Mouse (Mus musculus) MEL (cell line): ENCODE measurements around the gene Phyhipl. TPM values are rescaled to one million over a fixed set of nuclear protein-coding genes. Genes with fewer than 3 reads are reported as not detected.

Experiments
- DNase-seq: peaks from one replicate; pipeline ENCODE4 v3.0.0; 2011; ENCODE audit warnings: low read depth, low spot score
- H3K27ac ChIP-seq: 2 replicates; pipeline ENCODE4 v1.5.1; 2012; ENCODE audit warnings: low read depth, mild to moderate bottlenecking, control low read depth, low read length, moderate library complexity; ENCODE audit not compliant: control insufficient read depth
- H3K27me3 ChIP-seq, 2 experiments: fragments of 150-350 bp in 1 of 2; sonication (generic) in 1 of 2; 2 replicates each; pipeline ENCODE4 v1.6.1; 2012; ENCODE audit warnings: low read length in 2 of 2, mild to moderate bottlenecking in 2 of 2, improper control_type of control experiment in 1 of 2, moderate library complexity in 1 of 2; ENCODE audit not compliant: insufficient read depth in 2 of 2, control insufficient read depth in 1 of 2
- H3K36me3 ChIP-seq, 2 experiments: 2 replicates each; pipeline ENCODE4 v1.6.1; 2012 to 2014; ENCODE audit warnings: low read length in 2 of 2, improper control_type of control experiment in 1 of 2, inconsistent platforms in 1 of 2, mild to moderate bottlenecking in 1 of 2; ENCODE audit not compliant: insufficient read depth in 2 of 2, control insufficient read depth in 1 of 2
- H3K4me1 ChIP-seq, 2 experiments: fragments of 150-350 bp in 1 of 2; sonication (generic) in 1 of 2; 2 replicates each; pipeline ENCODE4 v1.6.1; 2012; ENCODE audit warnings: low read length in 2 of 2, improper control_type of control experiment in 1 of 2, mild to moderate bottlenecking in 1 of 2; ENCODE audit not compliant: insufficient read depth in 2 of 2, control insufficient read depth in 1 of 2
- H3K4me3 ChIP-seq, 2 experiments: fragments of 150-350 bp in 1 of 2; sonication (generic) in 1 of 2; 2 replicates each; pipeline ENCODE4 v1.5.1; 2012; ENCODE audit warnings: low read depth in 2 of 2, low read length in 2 of 2, mild to moderate bottlenecking in 2 of 2, moderate library complexity in 2 of 2, control low read depth in 1 of 2, improper control_type of control experiment in 1 of 2; ENCODE audit not compliant: control insufficient read depth in 1 of 2, insufficient read depth in 1 of 2
- H3K79me2 ChIP-seq: 2 replicates; pipeline ENCODE4 v1.6.1; 2012; ENCODE audit warnings: mild to moderate bottlenecking, low read length, moderate library complexity; ENCODE audit not compliant: control insufficient read depth, poor library complexity, insufficient read depth
- H3K9ac ChIP-seq: 2 replicates; pipeline ENCODE4 v1.6.1; 2012; ENCODE audit warnings: low read depth, mild to moderate bottlenecking, control low read depth, low read length, moderate library complexity; ENCODE audit not compliant: control insufficient read depth, poor library complexity, severe bottlenecking
- H3K9me3 ChIP-seq: fragments of 150-350 bp; sonication (generic); replicated peaks from 2 replicates; pipeline ENCODE4 v1.6.1; 2012; ENCODE audit warnings: mild to moderate bottlenecking, low read length, improper control_type of control experiment, moderate library complexity; ENCODE audit not compliant: insufficient read depth
- CHD1 ChIP-seq: IDR thresholded peaks from 2 replicates; pipeline ENCODE4 v1.6.1; 2012; ENCODE audit warnings: low read depth, mild to moderate bottlenecking, inconsistent platforms, low read length, improper control_type of control experiment
- CHD2 ChIP-seq: IDR thresholded peaks from 2 replicates; pipeline ENCODE4 v1.6.1; 2011; ENCODE audit warnings: low read length, improper control_type of control experiment
- E2F4 ChIP-seq: IDR thresholded peaks from 2 replicates; pipeline ENCODE4 v1.6.1; 2011; ENCODE audit warnings: low read depth, low read length, improper control_type of control experiment, borderline replicate concordance
- ELF1 ChIP-seq: IDR thresholded peaks from 2 replicates; pipeline ENCODE4 v1.6.1; 2014; ENCODE audit warnings: low read depth, mild to moderate bottlenecking, inconsistent platforms, low read length, improper control_type of control experiment, moderate library complexity
- ETS1 ChIP-seq: IDR thresholded peaks from 2 replicates; pipeline ENCODE4 v1.6.1; 2012; ENCODE audit warnings: low read depth, mild to moderate bottlenecking, inconsistent platforms, low read length, improper control_type of control experiment, moderate library complexity
- GATA1 ChIP-seq: IDR thresholded peaks from 2 replicates; pipeline ENCODE4 v1.6.1; 2011; ENCODE audit warnings: low read depth, low read length, improper control_type of control experiment
- JUND ChIP-seq: IDR thresholded peaks from 2 replicates; pipeline ENCODE4 v1.6.1; 2011; ENCODE audit warnings: low read depth, mild to moderate bottlenecking, improper control_type of control experiment, low read length
- KAT2A ChIP-seq: conservative IDR thresholded peaks from 2 replicates; pipeline ENCODE4 v1.6.1; 2012; ENCODE audit warnings: low read depth, low read length, improper control_type of control experiment, inconsistent platforms
- MAFK ChIP-seq: IDR thresholded peaks from 2 replicates; pipeline ENCODE4 v1.6.1; 2011; ENCODE audit warnings: low read depth, mild to moderate bottlenecking, low read length, improper control_type of control experiment, borderline replicate concordance
- NELFE ChIP-seq: IDR thresholded peaks from 2 replicates; pipeline ENCODE4 v1.6.1; 2011; ENCODE audit warnings: low read depth, low read length, improper control_type of control experiment
- POLR2AphosphoS2 ChIP-seq: IDR thresholded peaks from 2 replicates; pipeline ENCODE4 v1.6.1; 2011; ENCODE audit warnings: low read length, improper control_type of control experiment
- POLR2AphosphoS5 ChIP-seq: IDR thresholded peaks from 2 replicates; pipeline ENCODE4 v1.6.1; 2012; ENCODE audit warnings: low read depth, borderline replicate concordance, mild to moderate bottlenecking, inconsistent platforms, low read length, moderate library complexity, mixed read lengths
- RCOR1 ChIP-seq: IDR thresholded peaks from 2 replicates; pipeline ENCODE4 v1.6.1; 2012; ENCODE audit warnings: low read depth, mild to moderate bottlenecking, inconsistent platforms, low read length, improper control_type of control experiment
- TAL1 ChIP-seq: IDR thresholded peaks from 2 replicates; pipeline ENCODE4 v1.6.1; 2012; ENCODE audit warnings: mild to moderate bottlenecking, inconsistent platforms, low read length, moderate library complexity, mixed read lengths
- TBP ChIP-seq: IDR thresholded peaks from 2 replicates; pipeline ENCODE4 v1.8.0; 2011; ENCODE audit warnings: low read depth, low read length, improper control_type of control experiment
- USF1 ChIP-seq: IDR thresholded peaks from 2 replicates; pipeline ENCODE4 v1.6.1; 2014; ENCODE audit warnings: low read depth, mild to moderate bottlenecking, inconsistent platforms, low read length, improper control_type of control experiment, moderate library complexity
- ZC3H11A ChIP-seq: IDR thresholded peaks from 2 replicates; pipeline ENCODE4 v1.6.1; 2012; ENCODE audit warnings: low read depth, mild to moderate bottlenecking, inconsistent platforms, low read length, improper control_type of control experiment
- polyA plus RNA-seq, 2 experiments: library from polyadenylated mRNA; stranded (reverse) in 1 of 2; unstranded in 1 of 2; fragments of >175 nt in 1 of 2; fragments of >200 nt in 1 of 2; gene quantifications; 2 replicates each; pipeline versions ENCODE4 v1.2.1 to v1.2.4; 2012; ENCODE audit warnings: low replicate concordance in 2 of 2, low read depth in 1 of 2; ENCODE audit not compliant: insufficient read length in 2 of 2, insufficient read depth in 1 of 2, missing spikeins in 1 of 2
- total RNA-seq: library from RNA; depleted of rRNA; stranded (reverse); fragments of 300-350 nt; gene quantifications from 2 replicates; pipeline ENCODE4 v1.2.3, GENCODE M21; 2012

The Phyhipl gene
- total and polyA plus RNA-seq, 3 experiments: not detected

- DNase-seq: no peak
- no peak overlapping the region for H3K4me3 ChIP-seq
- no peaks in the 10 kb centered on the region for H3K27me3 ChIP-seq
- no peaks in the 10 kb centered on the region for H3K79me2 ChIP-seq
- no peak overlapping the region for H3K9ac ChIP-seq
- H3K4me1 ChIP-seq: no peaks in the 10 kb centered on the region
- no peaks in the 10 kb centered on the region for H3K36me3 ChIP-seq
- H3K9me3 ChIP-seq: no peaks in the 10 kb centered on the region
- H3K27ac ChIP-seq: no peak overlapping the region
- no peak for TF ChIP-seq ELF1
- no peak for TF ChIP-seq RCOR1
- TF ChIP-seq TBP: no peak
- TF ChIP-seq CHD1: no peak
- no peak for TF ChIP-seq POLR2AphosphoS5
- no peak for TF ChIP-seq KAT2A
- TF ChIP-seq MAFK: no peak
- no peak for TF ChIP-seq CHD2
- no peak for TF ChIP-seq JUND
- TF ChIP-seq ETS1: no peak
- no peak for TF ChIP-seq E2F4
- TF ChIP-seq TAL1: no peak
Measured at GRCm38 (mm10) chr10:70698014-70698413, 42.2 kb upstream of the Phyhipl start.

DNA sequence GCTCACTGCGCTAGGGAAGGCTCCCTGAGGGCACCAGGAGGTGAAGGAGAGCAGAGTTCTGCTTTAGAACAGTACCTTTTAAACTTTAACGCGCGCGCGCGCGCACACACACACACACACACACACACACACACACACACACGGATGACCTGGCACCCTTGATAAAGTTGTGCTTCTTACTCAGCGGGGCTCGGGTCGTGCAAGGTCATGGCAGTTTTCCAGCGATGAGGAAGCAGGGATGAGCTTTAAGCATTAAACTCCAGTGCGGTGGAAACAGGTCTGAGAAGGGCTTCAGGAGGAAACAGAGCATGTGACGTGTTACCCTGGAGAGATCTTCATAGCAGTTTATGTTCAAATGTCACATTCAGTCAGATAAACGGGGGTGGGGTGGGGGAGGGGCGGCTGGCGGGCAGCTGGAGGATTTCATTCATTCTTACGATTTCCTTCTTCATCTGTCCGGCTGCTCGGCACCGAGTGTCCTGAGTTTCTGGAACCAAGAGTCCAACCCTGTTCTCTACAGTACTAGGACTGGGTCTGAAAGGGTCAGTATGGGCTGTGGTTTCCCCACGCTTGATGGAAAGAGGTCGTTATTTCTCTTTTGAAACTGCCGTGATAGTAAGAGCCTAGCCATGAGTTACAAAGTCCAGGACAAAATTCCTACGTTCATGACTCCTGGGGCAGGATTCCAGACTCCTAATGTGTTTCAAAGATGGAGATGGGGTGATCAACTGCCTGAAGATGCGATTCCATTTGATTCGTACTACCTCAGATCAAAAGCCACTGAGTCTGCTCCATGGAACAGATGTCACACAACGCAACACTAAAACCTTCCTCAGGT is 41.2 kb upstream of the Phyhipl start:
- Histone ChIP-seq H3K9me3 (no peaks in the 10 kb centered on the region), H3K9ac (no peak overlapping the region)

GRCm38 (mm10) chr10:70689346-70689745 is 33.6 kb upstream of the Phyhipl start:
- H3K4me1 ChIP-seq: no peaks in the 10 kb centered on the region
- no peak for TF ChIP-seq POLR2AphosphoS2
- no peak for TF ChIP-seq USF1
- no peak for TF ChIP-seq GATA1
- TF ChIP-seq ZC3H11A: no peak
- TF ChIP-seq CHD2: no peak
- TF ChIP-seq NELFE: no peak
- no peak for TF ChIP-seq RCOR1
- no peak for TF ChIP-seq KAT2A
- TF ChIP-seq, all 39 proteins: peak for 0
- Histone ChIP-seq H3K27ac (no peak overlapping the region), H3K79me2 (no peaks in the 10 kb centered on the region), H3K36me3 (no peaks in the 10 kb centered on the region), H3K9me3 (no peaks in the 10 kb centered on the region), H3K27me3 (no peaks in the 10 kb centered on the region), H3K4me3 (no peak overlapping the region), H3K9ac (no peak overlapping the region)
- no peak for DNase-seq

More for the DNA sequence above, 41.2 kb upstream of the Phyhipl start:
- Histone ChIP-seq H3K4me1 (no peaks in the 10 kb centered on the region), H3K36me3 (no peaks in the 10 kb centered on the region), H3K27me3 (no peaks in the 10 kb centered on the region), H3K27ac (no peak overlapping the region), H3K79me2 (no peaks in the 10 kb centered on the region), H3K4me3 (no peak overlapping the region)
- no peak for DNase-seq
- no peak for TF ChIP-seq RCOR1
- TF ChIP-seq E2F4: no peak
